Mouse (Mus musculus): ENCODE data around the gene Gm49403. TPM values are rescaled to one million over a fixed set of nuclear protein-coding genes. Genes with fewer than 3 reads are reported as not detected.
"Not testable (repeated sequence)": the region's sequence is repeated elsewhere in the genome, so short reads cannot be mapped to it uniquely, and the experiment has no call there.

Gm49403 gene
- total RNA-seq, 2 experiments from 2014 or later: not detected

DNA sequence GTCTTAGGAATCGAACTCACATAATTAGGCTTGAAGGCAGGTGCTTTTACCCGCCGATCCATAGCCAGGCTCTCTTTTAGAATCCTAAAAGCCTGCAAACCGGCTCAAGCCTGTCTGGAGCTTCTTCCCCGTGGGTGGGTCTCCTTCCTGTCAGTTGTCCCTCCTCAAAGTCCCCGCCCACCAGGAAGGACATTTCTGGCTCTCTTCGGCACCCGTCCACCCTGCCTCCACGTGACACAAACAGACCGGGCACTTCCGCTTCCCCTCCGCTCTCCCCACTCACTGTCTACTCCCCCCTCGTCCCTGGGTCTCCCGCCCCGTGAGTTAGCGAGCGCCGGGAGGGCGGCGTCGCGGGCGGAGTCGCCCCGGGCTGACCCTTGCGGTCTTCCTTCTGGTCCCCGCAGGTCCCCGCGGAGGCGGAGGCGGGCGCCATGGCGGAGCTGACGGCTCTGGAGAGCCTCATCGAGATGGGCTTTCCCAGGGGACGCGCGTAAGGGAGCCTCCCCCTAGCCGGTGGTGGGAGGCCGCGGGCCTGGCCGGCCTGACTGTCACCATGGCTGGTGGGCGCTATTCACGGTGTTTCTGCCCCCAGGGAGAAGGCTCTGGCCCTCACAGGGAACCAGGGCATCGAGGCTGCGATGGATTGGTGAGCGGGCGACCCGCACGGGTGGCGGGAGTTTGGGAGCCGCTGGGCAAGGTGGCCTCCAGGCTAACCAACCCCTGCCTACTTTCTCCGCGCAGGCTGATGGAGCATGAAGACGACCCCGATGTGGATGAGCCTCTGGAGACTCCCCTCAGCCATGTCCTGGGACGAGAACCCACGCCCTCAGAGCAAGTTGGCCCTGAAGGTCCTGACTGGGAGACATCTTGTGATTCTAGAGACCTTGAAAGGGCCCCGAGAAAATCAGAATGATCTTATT is 12.2 kb upstream of the Gm49403 start, which contains the start of gene Ubxn1:
TSS of gene Ubxn1 (plus strand) at position 230 of the 920 bp plus-strand sequence.
- peak; percentile 93 for DNase-seq

DNA sequence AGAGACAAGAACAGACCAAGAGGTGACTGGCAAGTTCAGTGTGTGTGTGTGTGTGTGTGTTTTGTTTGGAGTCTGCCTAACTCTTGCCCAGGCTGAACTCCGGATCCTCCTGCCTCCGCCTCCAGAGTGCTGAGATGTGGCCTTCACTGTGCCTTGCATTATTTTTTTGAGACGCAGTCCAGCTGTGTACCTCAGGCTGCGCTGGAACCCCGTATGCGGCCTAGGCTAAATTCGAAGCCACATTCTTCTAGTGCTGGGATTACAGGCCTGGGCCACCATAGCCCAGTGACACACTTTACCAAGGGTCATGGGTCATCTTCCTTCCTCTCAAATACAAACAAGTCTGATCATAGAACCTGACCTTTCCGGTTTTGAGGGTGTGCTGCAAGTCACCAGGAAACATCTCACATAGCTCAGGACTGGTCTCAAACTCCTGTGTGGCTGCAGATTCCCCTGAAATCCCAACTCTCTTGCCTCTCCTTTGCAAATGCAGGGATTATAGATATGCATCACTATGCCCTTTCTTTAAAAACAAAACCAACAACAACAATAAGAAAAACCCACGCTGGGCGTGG is 11.4 kb upstream of the Gm49403 start:
- DNase-seq: no peak

DNA sequence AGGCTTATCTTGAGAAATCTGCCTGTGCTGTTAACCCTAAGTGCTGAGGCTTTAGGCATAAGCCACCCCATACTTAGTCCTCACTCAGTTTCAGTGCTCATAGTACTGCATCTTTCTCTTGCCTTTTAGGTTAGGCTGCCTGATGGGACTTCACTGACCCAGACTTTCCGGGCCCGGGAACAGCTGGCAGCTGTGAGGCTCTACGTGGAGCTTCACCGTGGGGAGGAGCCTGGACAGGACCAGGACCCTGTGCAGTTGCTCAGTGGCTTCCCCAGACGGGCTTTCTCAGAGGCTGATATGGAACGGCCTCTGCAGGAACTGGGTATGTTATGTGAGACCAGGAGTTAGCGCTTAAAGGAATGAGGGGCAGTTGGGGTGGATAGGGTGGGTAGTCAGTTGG is 8.7 kb upstream of the Gm49403 start:
- DNase-seq: no peak

DNA sequence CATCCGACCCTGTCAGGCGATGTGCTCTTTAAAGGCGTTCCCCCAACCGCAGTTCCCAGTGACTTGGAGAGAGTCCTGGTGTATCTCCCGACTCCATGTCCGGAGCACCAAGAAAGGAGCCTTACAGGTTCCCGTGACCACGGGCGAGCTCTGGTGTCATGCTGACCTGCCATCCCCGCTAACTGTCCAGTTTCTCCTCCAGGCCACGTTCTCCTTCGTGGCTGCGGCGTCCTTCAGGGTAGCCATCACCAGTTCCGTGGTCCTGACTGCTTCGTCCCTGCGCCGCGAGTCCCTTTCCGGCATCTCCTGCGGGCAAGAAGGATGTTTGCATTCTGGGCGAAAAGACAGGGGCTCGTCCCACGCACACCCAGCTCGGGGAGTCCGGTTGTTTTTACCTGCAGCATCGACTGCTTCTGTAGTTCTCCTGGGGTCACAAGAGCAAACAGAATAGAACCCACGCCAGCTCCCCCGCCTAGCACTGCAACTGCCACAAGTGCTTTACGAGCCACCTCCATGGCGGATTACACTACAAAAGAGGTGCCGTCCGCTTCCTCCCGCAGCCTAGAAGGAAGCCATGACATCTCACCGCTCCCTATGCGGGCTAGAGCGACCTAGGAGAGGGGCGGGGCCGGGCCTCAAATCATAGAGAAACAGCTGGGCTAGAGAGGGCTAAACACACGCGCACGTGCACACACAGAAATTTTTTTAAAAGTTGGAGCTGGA is 3.3 kb upstream of the Gm49403 start, which contains the start of gene Uqcc3:
TSS of gene Uqcc3 (minus strand) at position 613 of the 723 bp plus-strand sequence.
- peak; percentile 84 for DNase-seq

DNA sequence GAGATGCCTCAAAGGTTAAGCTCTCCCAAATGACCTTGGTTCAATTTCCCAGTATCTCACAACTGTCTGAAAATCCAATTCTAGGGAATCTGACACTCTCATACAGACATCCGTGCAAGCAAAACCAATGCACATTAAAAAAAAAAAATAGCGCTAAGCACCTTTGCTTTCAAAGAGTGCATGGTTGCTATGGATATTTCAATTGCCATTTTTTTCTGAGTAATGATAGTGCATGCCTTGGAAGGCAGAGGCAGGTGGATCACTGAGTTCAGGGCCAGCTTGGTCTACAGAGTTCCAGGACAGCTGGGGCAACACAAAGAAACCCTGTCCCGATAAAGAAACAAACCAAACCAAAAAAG is 2.7 kb upstream of the Gm49403 start:
- DNase-seq: no peak

DNA sequence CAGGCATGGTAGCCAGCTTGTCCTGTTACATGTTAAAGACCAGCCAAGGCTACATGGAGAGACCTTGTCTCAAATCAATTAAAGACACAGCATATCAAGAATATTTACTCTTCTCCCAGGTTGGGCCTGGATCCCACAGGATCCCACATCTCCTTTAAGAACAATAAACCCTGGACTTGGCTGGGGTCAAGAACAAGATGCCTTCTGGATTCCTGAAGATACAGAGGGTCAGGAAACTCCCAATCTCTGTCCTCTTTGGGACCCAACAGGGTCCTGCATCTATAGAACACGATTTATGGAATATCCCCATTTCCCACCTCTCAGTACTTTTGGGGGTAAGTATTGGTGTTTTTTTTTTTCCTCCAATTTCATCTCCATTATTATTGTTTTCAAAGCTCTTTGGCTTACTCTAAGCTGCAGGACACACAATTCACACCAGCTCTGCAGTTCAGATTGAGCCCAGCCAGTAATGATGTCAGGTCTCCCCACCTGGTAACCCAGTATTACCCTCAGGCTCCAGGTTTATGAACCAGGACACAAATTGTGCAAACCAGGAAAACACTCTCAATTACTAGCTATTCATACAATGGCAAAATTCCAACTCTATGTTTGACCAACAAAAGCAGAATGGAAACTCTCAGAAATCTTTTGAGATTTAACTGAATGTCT is 3.3 kb downstream of the Gm49403 start:
- DNase-seq: no peak

DNA sequence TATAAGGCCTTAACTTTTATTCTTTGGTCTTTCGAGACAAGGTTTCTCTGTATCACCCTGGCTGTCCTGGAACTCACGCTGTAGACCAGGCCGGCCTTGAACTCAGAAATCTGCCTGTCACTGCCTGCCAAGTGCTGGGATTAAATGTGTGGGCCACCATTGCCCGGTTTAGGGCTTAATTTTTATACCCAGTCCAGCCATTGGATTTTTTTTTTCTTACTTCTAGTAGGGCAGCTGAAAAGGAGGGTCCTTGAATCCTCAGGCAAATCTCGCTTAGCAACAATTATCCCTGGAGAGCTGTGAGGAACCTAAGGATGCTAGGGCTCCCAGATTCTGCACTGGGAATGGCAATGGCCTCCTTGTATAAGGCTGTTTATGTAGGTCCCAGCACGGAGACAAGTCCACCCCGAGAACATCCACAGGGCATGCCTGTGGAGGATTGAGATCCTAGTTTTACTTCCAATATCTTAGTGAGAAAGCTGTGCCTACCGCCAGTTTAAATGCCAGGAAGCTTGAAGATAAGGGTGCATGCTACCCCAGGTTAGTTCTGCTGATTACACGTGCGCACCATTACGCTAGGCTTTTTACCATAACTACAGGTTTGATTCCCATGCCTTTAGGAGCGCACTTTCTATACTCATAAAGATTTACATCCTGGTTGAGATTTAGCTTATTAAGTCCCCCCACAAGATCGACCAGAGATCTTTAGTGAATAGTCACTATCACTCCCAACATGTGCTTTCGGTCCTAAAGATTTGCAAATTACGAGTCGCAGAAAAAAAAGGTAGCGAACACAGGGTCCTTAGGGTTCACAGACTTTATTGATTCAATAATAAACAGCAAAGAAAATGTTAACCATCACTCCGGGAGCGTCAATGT is 4.1 kb downstream of the Gm49403 start:
- DNase-seq: no peak

DNA sequence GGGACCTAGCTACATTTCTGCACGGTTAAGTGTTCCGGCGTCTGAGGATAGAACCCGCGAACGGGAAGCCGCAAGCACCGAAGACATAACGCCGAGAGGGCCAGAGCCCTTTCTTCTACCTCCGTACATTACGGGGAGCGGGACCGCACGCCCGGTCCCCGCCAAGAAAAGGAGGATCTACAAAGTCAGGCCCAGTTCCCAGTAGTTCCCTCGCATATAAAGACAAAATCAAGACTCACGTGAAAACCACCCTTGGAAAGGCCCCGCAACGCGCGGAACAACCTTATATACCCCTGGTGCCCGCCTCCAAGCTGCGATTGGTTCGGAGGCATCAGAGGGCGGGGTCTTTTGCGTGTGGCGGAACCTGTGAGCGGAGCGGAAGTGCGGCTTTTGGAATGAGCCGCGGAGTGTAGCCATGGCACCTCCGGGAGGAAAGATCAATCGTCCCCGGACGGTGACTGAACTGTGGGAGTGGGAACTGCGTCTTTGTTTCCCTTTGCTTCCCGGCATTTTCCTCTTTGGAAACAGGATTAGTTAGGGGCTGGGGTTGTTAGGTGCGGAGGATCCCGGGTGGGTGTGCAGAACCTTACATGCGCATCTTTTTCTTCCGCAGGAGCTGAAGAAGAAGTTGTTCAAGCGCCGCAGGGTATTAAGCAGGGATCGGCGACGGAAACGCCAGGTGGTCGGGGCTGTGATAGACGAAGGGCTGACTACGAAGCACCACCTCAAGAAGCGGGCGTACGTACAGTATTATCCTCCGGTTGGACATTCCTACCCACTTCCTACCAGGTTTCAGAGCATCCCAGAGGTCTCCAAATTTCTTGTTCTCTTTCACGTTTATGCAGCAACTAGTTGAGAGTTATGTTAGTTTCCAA is 5.0 kb downstream of the Gm49403 start, which contains the start of the genes 1810009A15Rik and Gm49416:
TSS of gene 1810009A15Rik (plus strand) at position 343 of the 875 bp plus-strand sequence.
TSS of gene Gm49416 (plus strand) at position 416 of the 875 bp plus-strand sequence.
- DNase-seq: peak; percentile 91

DNA sequence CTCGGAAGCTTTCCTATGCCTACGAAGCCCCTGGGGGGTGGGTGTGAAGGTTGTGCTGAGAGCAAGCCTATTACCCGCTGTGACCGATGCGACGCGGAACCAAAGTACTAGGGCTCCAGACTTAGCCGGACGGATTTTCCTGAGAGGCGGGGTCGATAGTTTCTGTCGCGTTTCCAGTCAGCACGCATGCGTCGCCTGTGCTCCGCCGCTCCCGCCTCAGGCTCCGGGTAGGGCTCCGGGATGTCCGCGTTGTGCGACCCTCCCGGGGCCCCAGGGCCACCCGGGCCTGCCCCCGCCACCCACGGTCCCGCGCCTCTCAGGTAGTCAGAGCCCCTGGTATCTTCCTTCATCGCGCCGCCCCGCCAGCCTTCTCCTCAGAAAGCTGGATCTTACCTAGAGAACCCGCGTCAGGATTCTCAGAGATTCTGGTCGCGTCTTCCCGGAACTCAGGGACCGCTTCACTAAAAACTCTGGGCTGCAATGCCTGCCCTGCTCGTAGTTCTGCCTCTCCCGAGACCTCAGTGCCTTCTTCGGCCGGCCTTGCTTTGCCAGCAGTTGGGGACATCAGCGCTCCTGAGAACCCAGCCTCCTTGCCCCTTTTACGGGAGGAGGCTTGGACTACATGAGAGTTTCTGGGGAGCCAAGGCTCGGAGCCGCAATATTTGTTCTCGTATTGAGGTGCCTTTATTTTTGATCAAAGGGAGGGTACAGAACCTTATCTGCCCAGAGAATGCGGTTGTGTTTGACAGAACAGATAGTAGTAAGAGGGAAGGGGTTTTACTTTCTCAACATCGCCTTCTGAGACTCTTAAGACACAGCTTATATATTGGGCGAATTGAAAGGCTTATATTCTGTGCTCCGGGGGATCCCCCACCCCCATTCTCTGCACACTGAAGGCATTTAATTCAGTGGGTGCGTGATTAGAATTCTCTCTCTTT is 9.4 kb downstream of the Gm49403 start, which contains the start of gene Ints5:
TSS of gene Ints5 (plus strand) at position 177 of the 938 bp plus-strand sequence.
- DNase-seq: peak; percentile 80

DNA sequence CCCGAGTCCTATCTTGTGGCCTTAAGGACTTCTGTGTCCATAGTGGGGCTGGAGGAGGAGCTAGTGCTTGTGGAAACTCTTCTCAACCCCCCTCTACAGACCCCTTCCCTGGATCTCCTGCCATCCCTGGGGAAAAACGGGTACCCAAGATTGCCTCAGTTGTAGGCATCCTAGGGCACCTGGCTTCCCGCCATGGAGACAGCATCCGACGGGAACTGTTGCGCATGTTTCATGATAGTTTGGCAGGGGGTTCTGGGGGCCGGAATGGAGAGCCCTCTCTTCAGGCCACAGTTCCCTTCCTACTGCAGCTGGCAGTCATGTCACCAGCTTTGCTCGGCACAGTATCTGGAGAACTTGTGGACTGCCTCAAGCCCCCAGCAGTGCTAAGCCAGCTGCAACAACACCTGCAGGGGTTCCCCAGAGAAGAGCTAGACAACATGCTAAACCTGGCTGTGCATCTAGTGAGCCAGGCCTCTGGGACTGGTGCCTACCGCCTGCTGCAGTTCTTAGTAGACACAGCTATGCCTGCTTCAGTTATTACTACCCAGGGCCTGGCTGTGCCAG is 11.7 kb downstream of the Gm49403 start:
- no peak for DNase-seq

DNA sequence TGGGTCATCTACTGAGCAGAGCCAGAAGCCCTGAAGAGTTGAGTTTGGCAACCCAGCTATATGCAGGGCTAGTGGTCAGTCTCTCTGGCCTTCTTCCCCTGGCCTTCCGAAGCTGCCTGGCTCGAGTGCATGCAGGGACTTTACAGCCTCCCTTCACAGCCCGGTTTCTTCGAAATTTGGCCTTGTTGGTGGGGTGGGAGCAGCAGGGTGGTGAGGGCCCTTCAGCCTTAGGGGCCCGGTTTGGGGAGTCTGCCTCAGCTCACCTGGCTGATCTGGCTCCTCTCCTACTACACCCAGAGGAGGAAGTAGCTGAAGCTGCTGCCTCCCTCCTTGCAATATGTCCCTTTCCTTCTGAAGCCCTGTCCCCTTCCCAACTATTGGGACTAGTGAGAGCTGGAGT is 12.5 kb downstream of the Gm49403 start:
- not testable (repeated sequence) for DNase-seq

DNA sequence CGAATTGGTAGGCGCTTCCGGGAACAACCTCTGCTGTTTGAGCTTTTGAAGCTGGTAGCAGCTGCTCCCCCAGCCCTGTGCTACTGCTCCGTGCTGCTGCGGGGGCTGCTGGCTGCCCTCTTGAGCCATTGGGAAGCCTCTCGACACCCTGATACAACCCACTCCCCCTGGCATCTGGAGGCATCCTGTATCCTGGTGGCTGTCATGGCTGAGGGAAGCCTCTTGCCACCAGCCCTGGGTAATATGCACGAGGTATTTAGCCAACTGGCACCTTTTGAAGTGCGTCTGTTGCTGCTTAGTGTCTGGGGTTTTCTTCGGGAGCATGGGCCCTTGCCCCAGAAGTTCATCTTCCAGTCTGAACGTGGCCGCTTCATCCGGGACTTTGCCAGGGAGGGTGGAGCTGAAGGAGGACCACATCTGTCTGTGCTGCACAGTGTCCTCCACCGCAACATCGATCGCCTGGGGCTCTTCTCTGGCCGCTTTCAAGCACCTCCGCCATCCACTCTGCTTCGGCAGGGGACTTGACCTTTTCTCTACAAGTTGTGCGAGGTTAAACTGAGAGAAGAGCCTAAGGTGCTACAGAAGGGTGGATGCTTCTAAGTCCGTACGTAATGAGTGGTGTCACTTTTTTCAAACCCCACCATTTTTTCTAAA is 13.6 kb downstream of the Gm49403 start:
- DNase-seq: peak; percentile 58

DNA sequence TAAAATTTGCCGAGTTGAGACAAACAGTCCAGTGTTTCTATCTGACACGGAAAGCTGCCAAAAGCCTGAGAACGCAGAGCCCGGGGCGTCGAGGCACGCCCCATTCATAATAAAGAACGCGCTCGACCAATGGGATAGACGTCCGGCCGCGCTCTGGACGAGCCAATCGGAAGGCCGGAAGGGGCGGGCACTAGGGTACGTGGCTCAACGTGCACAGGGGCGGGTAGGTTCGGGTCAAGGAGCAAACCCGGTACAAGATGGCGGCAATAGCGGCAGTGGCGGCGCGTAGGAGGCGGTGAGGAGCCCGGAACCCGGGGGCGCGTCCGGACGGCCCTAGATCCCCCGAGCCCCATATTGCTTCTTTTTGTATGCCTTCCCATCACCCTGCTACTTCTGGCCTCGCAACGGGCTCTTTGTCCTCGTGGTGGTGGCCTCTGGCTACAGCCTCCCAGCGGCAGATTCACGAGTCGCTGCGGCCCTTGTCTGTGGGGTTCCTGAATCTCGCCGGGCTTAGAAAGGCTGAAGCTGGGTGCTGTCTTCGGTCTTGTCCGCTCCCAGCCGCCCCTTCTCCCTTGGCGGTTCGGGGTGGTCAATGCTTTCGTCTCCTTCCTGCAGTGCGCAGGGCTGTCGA is 14.2 kb downstream of the Gm49403 start, which contains the start of gene Ganab:
TSS of gene Ganab (plus strand) at position 207 of the 631 bp plus-strand sequence.
- DNase-seq: peak; percentile 91

DNA sequence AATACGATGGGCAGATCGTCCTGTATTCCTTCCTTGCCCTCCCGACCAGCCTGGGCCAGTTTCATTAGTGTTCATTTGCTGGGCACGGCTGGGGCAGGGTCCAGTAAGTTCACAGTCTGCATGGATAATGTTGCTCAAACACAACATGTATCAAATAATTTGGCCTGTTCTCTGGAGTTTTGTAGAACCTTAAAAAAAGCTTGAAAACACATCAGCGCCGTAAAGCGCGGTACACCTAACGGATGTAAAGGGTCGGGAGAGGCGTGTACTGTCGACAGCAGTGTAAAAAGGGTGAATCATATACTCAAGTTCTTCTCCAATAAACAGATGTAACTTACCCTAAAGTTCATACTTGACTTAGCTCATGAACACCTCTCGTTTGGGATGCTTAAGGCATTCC is 14.8 kb downstream of the Gm49403 start:
- no peak for DNase-seq

DNA sequence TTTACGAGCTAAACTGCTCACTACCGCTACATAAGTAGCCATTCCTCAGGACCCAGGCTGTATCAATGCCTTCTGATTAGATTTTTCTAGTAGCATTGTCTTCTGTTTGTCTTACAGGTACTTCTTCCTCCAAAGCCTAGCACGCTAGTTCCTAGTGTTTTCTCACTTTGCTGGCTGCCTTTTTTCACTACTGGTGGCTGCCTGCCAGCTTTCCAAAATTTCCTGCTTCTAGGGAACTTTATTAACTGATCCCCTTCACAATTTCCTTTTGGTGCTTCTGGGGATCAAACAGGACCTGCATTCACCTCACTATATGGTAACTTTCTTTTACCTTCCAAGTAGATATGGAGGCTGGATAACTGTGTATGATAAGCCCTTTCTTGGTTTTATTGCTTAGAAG is 15.3 kb downstream of the Gm49403 start:
- DNase-seq: no peak

DNA sequence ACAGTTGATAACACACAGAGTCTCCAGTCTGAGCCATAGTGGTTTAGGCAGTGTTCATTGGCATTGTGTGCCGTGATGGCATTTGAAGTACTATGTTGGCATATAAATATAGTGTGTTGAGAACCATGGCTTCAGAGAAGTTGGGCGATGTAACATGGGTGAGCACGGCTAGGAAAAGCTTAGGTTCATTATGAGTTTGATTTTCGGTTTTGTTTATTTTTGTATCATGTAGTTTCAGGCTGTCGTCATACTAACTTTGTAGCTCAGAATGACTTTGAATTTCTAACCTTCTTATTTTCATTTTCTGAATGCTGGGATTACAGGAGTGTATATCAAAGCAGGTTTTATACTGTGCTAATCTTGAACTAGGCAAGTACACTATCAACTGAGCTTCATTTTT is 19.7 kb downstream of the Gm49403 start:
- DNase-seq: no peak

DNA sequence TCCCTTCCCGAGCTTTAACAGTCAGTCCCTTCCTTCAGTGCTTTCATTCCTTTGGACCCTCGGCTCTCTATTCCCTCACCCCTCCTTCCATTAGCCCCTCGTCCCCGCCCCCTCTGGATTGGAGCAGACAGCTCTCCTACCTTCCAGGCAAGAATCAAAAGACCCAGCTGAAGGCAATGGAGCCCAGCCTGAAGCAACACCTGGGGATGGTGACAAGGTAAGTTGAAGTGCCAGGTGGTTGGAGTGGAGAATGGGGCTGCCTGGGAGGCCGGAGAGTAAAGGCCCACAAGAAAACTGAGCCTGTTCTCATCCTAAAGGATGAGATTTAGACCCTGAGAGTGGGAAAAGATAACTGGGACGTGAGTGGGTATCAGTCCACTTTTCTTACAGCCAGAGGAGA is 24.8 kb downstream of the Gm49403 start:
- DNase-seq: no peak

All from gastrocnemius, postnatal 10 days (tissue).